ENCODE assay signal across 32 mouse cellular contexts in the genomic region with DNA sequence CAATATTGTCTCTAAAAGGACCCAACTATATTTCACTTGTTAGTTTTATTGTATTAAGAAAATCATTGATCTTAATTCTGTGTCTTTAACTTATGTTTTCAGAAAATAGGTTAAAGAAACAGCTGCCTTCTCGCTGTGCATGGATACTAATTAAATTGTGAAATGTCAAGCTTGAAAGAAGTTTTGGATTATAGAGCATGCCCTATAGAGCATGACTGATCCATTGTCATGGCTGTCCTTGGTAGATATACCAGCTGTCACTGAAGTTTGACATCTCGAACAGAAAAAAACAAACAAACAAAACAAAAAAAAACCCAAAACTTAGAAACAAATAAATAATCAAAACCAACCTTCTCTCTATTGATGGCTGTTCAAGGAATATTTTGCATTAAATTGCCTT.
A peak's percentile ranks its signal among the peaks of the same experiment; 100 is the strongest.
DNase-seq lines count a peak whose midpoint lies in the region; ATAC-seq and TF ChIP-seq lines count a peak whose summit lies in the region.
"Had no signal": no experiment of that assay in that cellular context is flagged by ENCODE, and none has a peak within 500 bp of the region (broad histone marks: within the 10 kb centered on the region; RNA-seq: fewer than 3 reads in every experiment).

No protein-coding gene starts in this region.

- no peaks in the 10 kb centered on the region for H3K4me1 ChIP-seq in embryonic facial prominence, embryonic 14.5 days (ENCODE audit: control insufficient read depth, insufficient read depth, low read length)
- no peaks in the 10 kb centered on the region for H3K4me1 ChIP-seq in embryonic facial prominence, embryonic 10.5 days
- no peaks in the 10 kb centered on the region for H3K4me1 ChIP-seq in hindbrain, embryonic 14.5 days (replicated peaks; ENCODE audit: control insufficient read depth, insufficient read depth, low read length)
- H3K4me1 ChIP-seq in hindbrain, embryonic 13.5 days (replicated peaks), result no peaks in the 10 kb centered on the region
- no peaks in the 10 kb centered on the region for H3K4me1 ChIP-seq in midbrain, embryonic 12.5 days
- no peaks in the 10 kb centered on the region for H3K4me1 ChIP-seq in midbrain, embryonic 15.5 days
- H3K4me1 ChIP-seq: embryonic facial prominence, embryonic 13.5 days; forebrain, embryonic 10.5 days; forebrain, embryonic 13.5 days; heart, embryonic 10.5 days; heart, embryonic 13.5 days; hindbrain, embryonic 15.5 days had no signal

- no peak overlapping the region for H3K9ac ChIP-seq in embryonic facial prominence, embryonic 14.5 days (ENCODE audit: low read depth, low read length)
- H3K9ac ChIP-seq in hindbrain, embryonic 14.5 days, result no peak overlapping the region
- no peak overlapping the region for H3K9ac ChIP-seq in hindbrain, embryonic 13.5 days
- no peak overlapping the region for H3K9ac ChIP-seq in midbrain, embryonic 12.5 days (replicated peaks)
- H3K9ac ChIP-seq in midbrain, embryonic 15.5 days, result no peak overlapping the region
- H3K9ac ChIP-seq: embryonic facial prominence, embryonic 13.5 days; forebrain, embryonic 13.5 days; heart, embryonic 13.5 days; hindbrain, embryonic 15.5 days had no signal

- no peak overlapping the region for H3K4me3 ChIP-seq in embryonic facial prominence, embryonic 14.5 days (ENCODE audit: low read depth, low read length)
- no peak overlapping the region for H3K4me3 ChIP-seq in embryonic facial prominence, embryonic 10.5 days
- H3K4me3 ChIP-seq in hindbrain, embryonic 14.5 days (replicated peaks; ENCODE audit: low read length), result no peak overlapping the region
- no peak overlapping the region for H3K4me3 ChIP-seq in hindbrain, embryonic 13.5 days
- no peak overlapping the region for H3K4me3 ChIP-seq in midbrain, embryonic 12.5 days
- no peak overlapping the region for H3K4me3 ChIP-seq in midbrain, embryonic 15.5 days
- H3K4me3 ChIP-seq: embryonic facial prominence, embryonic 13.5 days; forebrain, embryonic 10.5 days; forebrain, embryonic 13.5 days; heart, adult 2 months; heart, embryonic 10.5 days; heart, embryonic 13.5 days; hindbrain, embryonic 15.5 days had no signal

- no peak for TF ChIP-seq CTCF in brain, embryonic 14.5 days (IDR thresholded peaks at IDR 0.05; ENCODE audit: borderline replicate concordance, extremely low read depth, insufficient read depth, insufficient read length)

- TF ChIP-seq POLR2A in brain, embryonic 14.5 days (IDR thresholded peaks at IDR 0.05; ENCODE audit: borderline replicate concordance, extremely low read depth, insufficient read depth, insufficient read length, poor library complexity, severe bottlenecking), result no peak

- peak; percentile 40 for DNase-seq in embryonic facial prominence, embryonic 14.5 days (ENCODE audit: low spot score)
- no peak for DNase-seq in embryonic facial prominence, embryonic 10.5 days (ENCODE audit: low spot score)
- DNase-seq in hindbrain, embryonic 14.5 days (ENCODE audit: low spot score), result peak; percentile 29
- peak; percentile 2 for DNase-seq in brain, embryonic 14.5 days (ENCODE audit: low read depth)
- DNase-seq in layer of hippocampus, postnatal 10 days (ENCODE audit: low spot score in 2 of 2), result no peak
- DNase-seq: adrenal gland, postnatal 10 days; adrenal gland, postnatal 36 days; B cell, adult 2 months; cerebellum, adult 11 months; cerebellum, adult 8-10 months; cerebellum, postnatal 10 days; cerebellum, postnatal 36 days; gastrocnemius, postnatal 10 days; gastrocnemius, postnatal 36 days; heart, adult 2 months; heart, postnatal 14 days; heart, postnatal 4 days had no signal

- no peaks in the 10 kb centered on the region for H3K9me3 ChIP-seq in embryonic facial prominence, embryonic 14.5 days (ENCODE audit: control insufficient read depth, low read length)
- no peaks in the 10 kb centered on the region for H3K9me3 ChIP-seq in embryonic facial prominence, embryonic 10.5 days
- H3K9me3 ChIP-seq in hindbrain, embryonic 14.5 days (ENCODE audit: control insufficient read depth, low read length), result no peaks in the 10 kb centered on the region
- no peaks in the 10 kb centered on the region for H3K9me3 ChIP-seq in hindbrain, embryonic 13.5 days
- H3K9me3 ChIP-seq in midbrain, embryonic 12.5 days, result no peaks in the 10 kb centered on the region
- no peaks in the 10 kb centered on the region for H3K9me3 ChIP-seq in midbrain, embryonic 15.5 days
- H3K9me3 ChIP-seq: embryonic facial prominence, embryonic 13.5 days; forebrain, embryonic 10.5 days; forebrain, embryonic 13.5 days; G1E; heart, embryonic 10.5 days; heart, embryonic 13.5 days; hindbrain, embryonic 15.5 days had no signal

- no peaks in the 10 kb centered on the region for H3K27me3 ChIP-seq in embryonic facial prominence, embryonic 14.5 days (replicated peaks; ENCODE audit: control insufficient read depth, insufficient read depth, low read length)
- H3K27me3 ChIP-seq in embryonic facial prominence, embryonic 10.5 days (replicated peaks; ENCODE audit: low read depth, poor library complexity, severe bottlenecking), result no peaks in the 10 kb centered on the region
- H3K27me3 ChIP-seq in hindbrain, embryonic 14.5 days (ENCODE audit: control insufficient read depth, insufficient read depth, low read length), result no peaks in the 10 kb centered on the region
- no peaks in the 10 kb centered on the region for H3K27me3 ChIP-seq in hindbrain, embryonic 13.5 days
- no peaks in the 10 kb centered on the region for H3K27me3 ChIP-seq in midbrain, embryonic 12.5 days
- no peaks in the 10 kb centered on the region for H3K27me3 ChIP-seq in midbrain, embryonic 15.5 days (replicated peaks)
- H3K27me3 ChIP-seq: CH12.LX; embryonic facial prominence, embryonic 13.5 days; forebrain, embryonic 13.5 days; heart, embryonic 13.5 days; hindbrain, embryonic 15.5 days; Patski had no signal

- WGBS in embryonic facial prominence, embryonic 14.5 days, result 53% methylated on average over 2 of the region's 2 CpGs
- 77% methylated on average over 2 of the region's 2 CpGs for WGBS in embryonic facial prominence, embryonic 10.5 days
- 40% methylated on average over 2 of the region's 2 CpGs for WGBS in hindbrain, embryonic 14.5 days
- WGBS in hindbrain, embryonic 13.5 days, result 53% methylated on average over 2 of the region's 2 CpGs
- 46% methylated on average over 2 of the region's 2 CpGs for WGBS in midbrain, embryonic 12.5 days
- 41% methylated on average over 2 of the region's 2 CpGs for WGBS in midbrain, embryonic 15.5 days

- ATAC-seq in embryonic facial prominence, embryonic 14.5 days (ENCODE audit: low read depth), result no peak
- no peak for ATAC-seq in hindbrain, embryonic 14.5 days (ENCODE audit: low FRiP score)
- no peak for ATAC-seq in hindbrain, embryonic 13.5 days (ENCODE audit: low FRiP score)
- peak; percentile 92 for ATAC-seq in midbrain, embryonic 12.5 days (ENCODE audit: low FRiP score, low read depth)
- no peak for ATAC-seq in midbrain, embryonic 15.5 days (replicated peaks)
- ATAC-seq: forebrain, embryonic 13.5 days; forebrain, embryonic 16.5 days; inflammation-experienced regulatory T-cells, adult 6 months; intestine, embryonic 16.5 days; Patski had no signal

- no peak overlapping the region for H3K4me2 ChIP-seq in embryonic facial prominence, embryonic 14.5 days (ENCODE audit: low read depth, low read length)
- no peak overlapping the region for H3K4me2 ChIP-seq in hindbrain, embryonic 14.5 days (replicated peaks)
- H3K4me2 ChIP-seq in hindbrain, embryonic 13.5 days, result no peak overlapping the region
- no peak overlapping the region for H3K4me2 ChIP-seq in midbrain, embryonic 12.5 days (replicated peaks)
- H3K4me2 ChIP-seq in midbrain, embryonic 15.5 days, result no peak overlapping the region
- H3K4me2 ChIP-seq: embryonic facial prominence, embryonic 13.5 days; forebrain, embryonic 13.5 days; heart, embryonic 13.5 days; hindbrain, embryonic 15.5 days had no signal

- no peaks in the 10 kb centered on the region for H3K36me3 ChIP-seq in embryonic facial prominence, embryonic 14.5 days (ENCODE audit: control insufficient read depth, insufficient read depth, low read length)
- H3K36me3 ChIP-seq in embryonic facial prominence, embryonic 10.5 days (replicated peaks), result no peaks in the 10 kb centered on the region
- H3K36me3 ChIP-seq in hindbrain, embryonic 14.5 days (replicated peaks; ENCODE audit: control insufficient read depth, insufficient read depth), result no peaks in the 10 kb centered on the region
- H3K36me3 ChIP-seq in hindbrain, embryonic 13.5 days, result no peaks in the 10 kb centered on the region
- H3K36me3 ChIP-seq in midbrain, embryonic 12.5 days, result no peaks in the 10 kb centered on the region
- H3K36me3 ChIP-seq in midbrain, embryonic 15.5 days (replicated peaks), result no peaks in the 10 kb centered on the region
- H3K36me3 ChIP-seq: embryonic facial prominence, embryonic 13.5 days; forebrain, embryonic 10.5 days; G1E; heart, embryonic 10.5 days; heart, embryonic 13.5 days; hindbrain, embryonic 15.5 days had no signal

- H3K27ac ChIP-seq in embryonic facial prominence, embryonic 14.5 days (replicated peaks; ENCODE audit: low read depth, low read length), result no peak overlapping the region
- no peak overlapping the region for H3K27ac ChIP-seq in embryonic facial prominence, embryonic 10.5 days (replicated peaks)
- no peak overlapping the region for H3K27ac ChIP-seq in hindbrain, embryonic 14.5 days
- no peak overlapping the region for H3K27ac ChIP-seq in hindbrain, embryonic 13.5 days
- no peak overlapping the region for H3K27ac ChIP-seq in midbrain, embryonic 12.5 days (replicated peaks)
- H3K27ac ChIP-seq in midbrain, embryonic 15.5 days, result no peak overlapping the region
- H3K27ac ChIP-seq: embryonic facial prominence, embryonic 13.5 days; forebrain, embryonic 10.5 days; forebrain, embryonic 13.5 days; heart, adult 2 months; heart, embryonic 10.5 days; heart, embryonic 13.5 days; hindbrain, embryonic 15.5 days had no signal

Comparison
In these comparisons a context has a peak if more than half of its experiments do, and no peak if none do; other contexts are left out.
1. DNase-seq: peak in embryonic facial prominence, embryonic 14.5 days (single experiment), hindbrain, embryonic 14.5 days (single experiment) and brain, embryonic 14.5 days (single experiment); none in embryonic facial prominence, embryonic 10.5 days (single experiment) and layer of hippocampus, postnatal 10 days (0 of 2).